ENCODE assay signal across 21 mouse cellular contexts in genomic region chr17:85027247-85027646, GRCm38 (mm10). TPM values are rescaled to one million over a fixed set of nuclear protein-coding genes. Genes with fewer than 3 reads are reported as not detected.
DNase-seq lines count a peak whose midpoint lies in the region; ATAC-seq and TF ChIP-seq lines count a peak whose summit lies in the region.
"Had no signal": no experiment of that assay in that cellular context is flagged by ENCODE, and none has a peak within 500 bp of the region (broad histone marks: within the 10 kb centered on the region; RNA-seq: fewer than 3 reads in every experiment).

No protein-coding gene starts in this region.

- H3K4me2 ChIP-seq in lung, embryonic 16.5 days (ENCODE audit: low read depth, low read length), result no peak overlapping the region
- no peak overlapping the region for H3K4me2 ChIP-seq in intestine, postnatal 0 days (replicated peaks; ENCODE audit: low read depth)
- H3K4me2 ChIP-seq in kidney, embryonic 15.5 days, result no peak overlapping the region
- H3K4me2 ChIP-seq: heart, embryonic 11.5 days; hindbrain, embryonic 12.5 days; limb, embryonic 15.5 days; lung, embryonic 15.5 days had no signal

- no peaks in the 10 kb centered on the region for H3K36me3 ChIP-seq in lung, embryonic 16.5 days (ENCODE audit: control insufficient read depth, insufficient read depth, low read length)
- H3K36me3 ChIP-seq in intestine, postnatal 0 days (ENCODE audit: control insufficient read depth, insufficient read depth), result no peaks in the 10 kb centered on the region
- no peaks in the 10 kb centered on the region for H3K36me3 ChIP-seq in kidney, embryonic 15.5 days
- H3K36me3 ChIP-seq: hindbrain, embryonic 12.5 days; lung, embryonic 15.5 days had no signal

- WGBS in lung, embryonic 16.5 days, result 43% methylated on average over 3 of the region's 3 CpGs
- WGBS in intestine, postnatal 0 days, result 30% methylated on average over 3 of the region's 3 CpGs
- 77% methylated on average over 3 of the region's 3 CpGs for WGBS in kidney, embryonic 15.5 days

- no peaks in the 10 kb centered on the region for H3K27me3 ChIP-seq in lung, embryonic 16.5 days (ENCODE audit: control insufficient read depth, insufficient read depth, low read depth, low read length)
- H3K27me3 ChIP-seq in intestine, postnatal 0 days (replicated peaks; ENCODE audit: control insufficient read depth, insufficient read depth, low read length), result no peaks in the 10 kb centered on the region
- H3K27me3 ChIP-seq in kidney, embryonic 15.5 days, result no peaks in the 10 kb centered on the region
- H3K27me3 ChIP-seq: hindbrain, embryonic 12.5 days; limb, embryonic 15.5 days; lung, embryonic 15.5 days had no signal

- TF ChIP-seq CTCF in intestine, postnatal 0 days (IDR thresholded peaks at IDR 0.05; ENCODE audit: low read depth), result no peak

- no peaks in the 10 kb centered on the region for H3K9me3 ChIP-seq in lung, embryonic 16.5 days (ENCODE audit: control insufficient read depth, low read length)
- no peaks in the 10 kb centered on the region for H3K9me3 ChIP-seq in intestine, postnatal 0 days (ENCODE audit: control insufficient read depth)
- H3K9me3 ChIP-seq in kidney, embryonic 15.5 days (replicated peaks), result no peaks in the 10 kb centered on the region
- H3K9me3 ChIP-seq: hindbrain, embryonic 12.5 days; limb, embryonic 15.5 days; lung, embryonic 15.5 days had no signal

- H3K9ac ChIP-seq in lung, embryonic 16.5 days (ENCODE audit: low read length), result no peak overlapping the region
- no peak overlapping the region for H3K9ac ChIP-seq in intestine, postnatal 0 days (ENCODE audit: low read depth, low read length)
- no peak overlapping the region for H3K9ac ChIP-seq in kidney, embryonic 15.5 days
- H3K9ac ChIP-seq: hindbrain, embryonic 12.5 days; limb, embryonic 15.5 days; lung, embryonic 15.5 days had no signal

- no peak for DNase-seq in lung, postnatal 4 days
- DNase-seq in yolk sac, embryonic 10.5 days (ENCODE audit: low spot score), result peak; percentile 52
- DNase-seq in left cerebral cortex, postnatal 14 days (ENCODE audit: low spot score in 2 of 2), result no peak
- no peak for DNase-seq in gastrocnemius, postnatal 14 days
- DNase-seq: B cell, adult 2 months; cerebellum, postnatal 10 days; embryo, embryonic 11 days; heart, postnatal 10 days; layer of hippocampus, postnatal 36 days; midbrain, embryonic 14.5 days; right cerebral cortex, postnatal 14 days; spleen, adult 18-20 months; thymus, adult 18-20 months had no signal

- H3K4me1 ChIP-seq in lung, embryonic 16.5 days (replicated peaks; ENCODE audit: control insufficient read depth, insufficient read depth, low read length), result no peaks in the 10 kb centered on the region; the same call in 1 of the 2 replicates
- no peaks in the 10 kb centered on the region for H3K4me1 ChIP-seq in intestine, postnatal 0 days (replicated peaks; ENCODE audit: control insufficient read depth, insufficient read depth, low read length)
- H3K4me1 ChIP-seq in kidney, embryonic 15.5 days, result peaks cover 11% of the 10 kb centered on the region
- H3K4me1 ChIP-seq: hindbrain, embryonic 12.5 days; limb, embryonic 15.5 days; lung, embryonic 15.5 days had no signal

- H3K27ac ChIP-seq in lung, embryonic 16.5 days (ENCODE audit: low read length), result no peak overlapping the region
- H3K27ac ChIP-seq in intestine, postnatal 0 days (ENCODE audit: low read depth, low read length), result peak overlapping the region; percentile 21; the same call in 1 of the 2 replicates
- 0 out of 2 replicates have a peak overlapping the region, but pooled peaks have one; percentile 41 for H3K27ac ChIP-seq in kidney, embryonic 15.5 days
- H3K27ac ChIP-seq: hindbrain, embryonic 12.5 days; limb, embryonic 15.5 days; lung, embryonic 15.5 days had no signal

- ATAC-seq in lung, embryonic 16.5 days (ENCODE audit: low read depth), result 0 out of 2 replicates have a peak, but pooled peaks have one; percentile 55
- peak; percentile 47 for ATAC-seq in intestine, postnatal 0 days
- ATAC-seq in kidney, embryonic 15.5 days (replicated peaks; ENCODE audit: low FRiP score), result peak; percentile 49
- ATAC-seq: forebrain, embryonic 16.5 days had no signal

- no peak overlapping the region for H3K4me3 ChIP-seq in lung, embryonic 16.5 days (ENCODE audit: low read length)
- H3K4me3 ChIP-seq in intestine, postnatal 0 days (ENCODE audit: low read depth, low read length), result no peak overlapping the region
- H3K4me3 ChIP-seq in kidney, embryonic 15.5 days (replicated peaks), result no peak overlapping the region
- H3K4me3 ChIP-seq: hindbrain, embryonic 12.5 days; limb, embryonic 15.5 days; lung, embryonic 15.5 days had no signal

- intact Hi-C loops in left cerebral cortex, postnatal 14 days (cut with DNase I), result loop anchor here (5.0 kb wide), 1 partner anchor 35 kb away; no protein-coding TSS in a partner anchor
- intact Hi-C loops in gastrocnemius, postnatal 14 days (cut with DNase I; ENCODE audit: low total_unique reads), result no loop called here

RNA-seq across cellular contexts. Expression of gene Slc3a1, which starts 0.9 kb away (rescaled TPM):
- polyA plus RNA-seq in lung, embryonic 16.5 days (2015; fragmentation: Nextera tagmentation; extraction: Ambion mirVana), result 0.59 TPM in 1 of 2 replicates, not detected in the other
- 121 and 130 TPM in 2 replicates for polyA plus RNA-seq in intestine, postnatal 0 days (2015; fragmentation: Nextera tagmentation; extraction: Ambion mirVana)
- 11.1 and 13.1 TPM in 2 replicates for polyA plus RNA-seq in kidney, embryonic 15.5 days (2015; fragmentation: Nextera tagmentation; extraction: Ambion mirVana)
- total RNA-seq in left cerebral cortex, postnatal 14 days (2021), result under 1 TPM; 0.34 to 0.51 TPM
- total RNA-seq in gastrocnemius, postnatal 14 days (2021), result not detected
